Mouse (Mus musculus) left cerebral cortex, adult 2 months (tissue): ENCODE results near the gene Lhb. TPM values are rescaled to one million over a fixed set of nuclear protein-coding genes. Genes with fewer than 3 reads are reported as not detected.

Experiments
- DNase-seq, 2 experiments: peaks; one replicate each; pipeline ENCODE4 v3.0.0; 2021 to 2022; ENCODE audit warnings: low spot score in 2 of 2, mixed read lengths in 1 of 2; ENCODE audit errors: extremely low spot score in 1 of 2
- H3K27ac ChIP-seq: fragments of 200-600 bp; 2 replicates; pipeline ENCODE4 v1.8.1; 2022
- H3K4me3 ChIP-seq: fragments of 200-600 bp; 2 replicates; pipeline ENCODE4 v1.8.1; 2022
- CTCF ChIP-seq: fragments of 200-600 bp; IDR thresholded peaks from 2 replicates; pipeline ENCODE4 v1.8.1; 2022; ENCODE audit warnings: antibody characterized with exemption, mild to moderate bottlenecking, moderate library complexity
- intact Hi-C: fragments of 180-260 bp; cut with DNase I; formaldehyde crosslinking; loops from one replicate; pipeline ENCODE4 v1.15.1; 2025
- total RNA-seq, 2 experiments: library from RNA; stranded (reverse); gene quantifications; 2 replicates each; pipeline ENCODE4 v1.2.3; 2021

Gene Lhb
- total RNA-seq, 2 experiments from 2014 or later = not detected

GRCm38 (mm10) chr7:45405091-45406075, 15.2 kb upstream of the Lhb start, which contains the start of gene Kcna7:
TSS of gene Kcna7 (plus strand) at chr7:45405653.
- peak; percentile 89 for TF ChIP-seq CTCF
- DNase-seq = peak; percentile 54 to 76
- peak within 1 kb of the TSS; percentile 20; the same call in 1 of the 2 replicates for H3K4me3 ChIP-seq
- H3K27ac ChIP-seq = no peak within 1 kb of the TSS
- intact Hi-C loops = no loop called here

GRCm38 (mm10) chr7:45406157-45407156, 14.2 kb upstream of the Lhb start:
- Histone ChIP-seq H3K27ac (no peak overlapping the region), H3K4me3 (no peak overlapping the region)
- TF ChIP-seq CTCF = peak; percentile 12
- no peak for DNase-seq
- intact Hi-C loops = no loop called here

- no peak for TF ChIP-seq CTCF
- Histone ChIP-seq H3K27ac (no peak overlapping the region), H3K4me3 (no peak overlapping the region)
- no peak for DNase-seq
- intact Hi-C loops = no loop called here
These were observed 12.8 kb upstream of the Lhb start for GRCm38 (mm10) chr7:45407836-45408235.

- intact Hi-C loops = no loop called here
- no peak overlapping the region for H3K4me3 ChIP-seq
These were observed 12.3 kb upstream of the Lhb start for GRCm38 (mm10) chr7:45408351-45408750.

GRCm38 (mm10) chr7:45408949-45409348, 11.7 kb upstream of the Lhb start:
- intact Hi-C loops = no loop called here
- no peak for TF ChIP-seq CTCF
- DNase-seq = no peak
- no peak overlapping the region for H3K27ac ChIP-seq
- H3K4me3 ChIP-seq = no peak overlapping the region

More at GRCm38 (mm10) chr7:45408351-45408750, 12.3 kb upstream of the Lhb start:
- no peak for DNase-seq
- no peak for TF ChIP-seq CTCF
- H3K27ac ChIP-seq = no peak overlapping the region

GRCm38 (mm10) chr7:45409497-45410163, 11.0 kb upstream of the Lhb start:
- TF ChIP-seq CTCF = no peak
- H3K27ac ChIP-seq = no peak overlapping the region
- H3K4me3 ChIP-seq = no peak overlapping the region
- no peak for DNase-seq
- intact Hi-C loops = no loop called here

- no peak for DNase-seq
- Histone ChIP-seq H3K4me3 (no peak overlapping the region), H3K27ac (no peak overlapping the region)
- intact Hi-C loops = no loop called here
- no peak for TF ChIP-seq CTCF
These were observed 8.2 kb upstream of the Lhb start for GRCm38 (mm10) chr7:45412421-45412820.

GRCm38 (mm10) chr7:45413113-45413863, 7.3 kb upstream of the Lhb start, which contains the start of gene Ntf5:
TSS of gene Ntf5 (plus strand) at chr7:45413695.
- DNase-seq = no peak
- TF ChIP-seq CTCF = no peak
- H3K4me3 ChIP-seq = peak within 1 kb of the TSS; percentile 34
- intact Hi-C loops = no loop called here
- H3K27ac ChIP-seq = no peak within 1 kb of the TSS

GRCm38 (mm10) chr7:45413864-45414739, 6.5 kb upstream of the Lhb start:
- no peak for TF ChIP-seq CTCF
- Histone ChIP-seq H3K27ac (no peak overlapping the region), H3K4me3 (peak overlapping the region; percentile 34)
- intact Hi-C loops = no loop called here
- DNase-seq = no peak
